Mouse (Mus musculus) urinary bladder, postnatal 25 days (tissue): ENCODE measurements around the gene Tigar.
A peak's percentile ranks its signal among the peaks of the same experiment; 100 is the strongest.

Experiments
- DNase-seq: peaks from one replicate; pipeline ENCODE4 v3.0.0; 2022; ENCODE audit warnings: low spot score

The Tigar gene

DNA sequence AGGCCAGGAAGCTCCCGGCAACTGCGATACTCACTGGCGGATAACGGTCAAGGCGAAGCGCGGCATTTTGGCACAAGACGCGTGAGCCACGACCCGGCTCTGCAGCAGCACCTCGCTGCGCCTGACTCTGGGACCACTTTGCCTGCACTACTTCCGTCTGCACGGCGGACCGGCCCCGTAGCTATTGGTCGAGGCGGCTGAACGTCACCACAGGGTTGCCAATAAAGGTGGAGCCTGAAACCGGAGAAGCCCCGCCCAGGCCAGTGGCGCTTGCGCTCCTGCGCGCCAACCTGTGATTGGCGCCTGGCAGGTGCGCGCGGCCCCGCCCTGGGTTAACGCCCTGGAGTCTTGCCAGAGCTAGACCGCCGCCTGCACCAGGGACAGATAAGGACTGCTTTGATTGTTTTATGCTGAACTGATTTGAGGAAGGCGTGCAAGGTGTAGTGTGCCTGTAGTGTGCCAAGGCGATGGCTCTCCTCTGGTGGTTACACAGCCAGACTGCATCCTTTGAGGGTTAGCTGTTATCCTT is at the start of gene Tigar:
Gene Tigar (minus strand): TSS at position 156 of the 529 bp plus-strand sequence.
- peak; percentile 89 for DNase-seq

DNA sequence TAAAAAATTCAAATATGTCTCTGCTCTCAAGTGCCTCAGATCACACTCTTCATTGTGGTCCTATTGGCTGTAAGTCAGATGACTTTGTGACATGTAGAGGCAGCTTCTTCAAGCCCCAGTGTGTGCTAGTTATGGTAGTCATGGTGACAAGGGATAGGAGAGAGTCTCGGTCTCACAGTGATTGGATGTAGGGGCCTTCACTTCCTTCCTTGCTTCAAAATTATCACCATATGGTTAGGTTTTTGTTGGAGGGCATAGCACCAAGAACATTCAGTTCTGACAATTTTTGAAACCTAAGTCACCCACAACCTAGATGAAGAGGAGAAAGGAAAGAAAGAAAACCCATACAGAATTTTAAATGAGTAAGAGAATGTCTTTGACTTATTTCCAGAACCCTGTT is 48.0 kb upstream of the Tigar start:
- DNase-seq, result no peak

DNA sequence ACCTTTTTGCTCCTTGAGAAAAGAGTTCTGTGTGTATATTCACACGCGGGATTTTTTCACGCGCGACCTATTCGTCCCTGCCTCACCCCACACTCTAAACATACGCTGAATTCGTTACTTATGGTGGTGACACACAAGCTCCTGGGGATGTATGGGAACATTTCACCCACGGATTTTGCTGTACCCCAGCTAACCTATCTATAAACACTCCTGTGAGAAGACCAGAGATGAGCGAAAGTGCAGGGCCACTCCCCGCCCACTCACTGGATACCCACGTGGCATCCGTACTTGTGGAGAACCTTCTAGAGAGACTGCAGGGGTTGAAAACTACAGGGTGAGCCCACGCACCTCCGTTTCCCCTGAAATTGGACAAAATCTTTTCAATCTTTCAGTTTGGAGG is 46.1 kb upstream of the Tigar start:
- no peak for DNase-seq

DNA sequence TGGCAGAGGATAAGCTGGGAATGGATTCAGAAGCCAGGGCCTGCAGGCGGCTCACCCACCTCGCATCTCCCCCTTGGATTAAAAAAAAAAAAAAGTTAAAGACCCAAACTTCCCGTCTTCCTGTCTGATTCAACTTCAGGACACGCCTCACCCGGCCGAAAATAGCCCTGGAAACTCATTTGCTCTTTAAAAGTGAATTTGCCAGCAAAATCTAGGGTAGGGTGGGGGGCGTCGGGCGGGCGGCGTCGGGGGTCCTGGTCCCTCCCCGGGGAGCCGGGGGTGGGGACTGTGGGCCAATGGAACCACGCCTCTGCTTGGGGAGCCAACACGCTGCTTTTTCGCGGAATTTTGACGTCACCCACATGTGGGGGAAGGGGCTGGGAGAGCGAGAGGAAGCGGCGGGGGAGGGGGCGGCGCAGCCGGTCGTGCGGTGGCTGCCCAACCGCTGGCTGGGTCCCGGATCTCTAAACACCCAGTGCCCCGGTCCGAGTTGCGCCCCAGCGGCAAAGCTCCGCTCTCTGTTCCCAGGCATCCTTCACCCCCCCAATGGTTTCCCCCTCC is 45.4 kb upstream of the Tigar start:
- peak; percentile 32 for DNase-seq

DNA sequence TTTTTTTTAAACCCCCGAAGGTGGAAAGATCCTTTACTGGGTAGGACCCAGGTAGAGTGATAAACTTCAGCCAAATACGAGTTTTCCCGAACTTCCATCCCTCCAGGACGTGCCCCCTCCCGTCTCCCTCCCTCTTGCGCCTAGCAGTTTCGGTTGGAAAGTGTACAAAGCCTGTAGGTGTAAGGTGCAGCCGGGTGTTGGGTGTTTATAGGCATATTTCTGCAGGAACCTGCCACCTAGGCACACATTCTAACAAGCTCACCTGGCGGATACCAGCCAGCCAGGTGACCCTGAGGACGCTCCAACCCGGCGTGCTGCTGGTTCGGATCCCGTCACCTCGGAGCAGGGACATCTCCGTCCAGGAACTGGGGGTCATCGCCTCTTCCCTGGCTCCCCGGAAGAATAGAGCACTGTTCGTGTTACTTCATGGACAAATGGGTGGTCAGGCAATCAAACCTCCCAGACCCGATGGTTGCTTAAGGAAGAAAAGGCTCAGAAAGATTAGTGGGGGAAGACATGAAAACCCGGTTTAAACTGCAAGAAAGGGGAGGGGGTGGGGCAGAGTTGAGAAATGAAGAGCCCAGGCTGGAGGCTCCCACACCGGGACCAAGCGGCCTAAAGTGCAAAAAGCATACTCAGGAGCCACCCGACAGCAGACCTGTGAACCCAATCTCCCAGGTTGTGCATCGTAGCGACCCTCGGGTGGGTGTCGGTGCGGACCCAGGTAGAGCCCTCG is 44.8 kb upstream of the Tigar start:
- DNase-seq, result no peak

DNA sequence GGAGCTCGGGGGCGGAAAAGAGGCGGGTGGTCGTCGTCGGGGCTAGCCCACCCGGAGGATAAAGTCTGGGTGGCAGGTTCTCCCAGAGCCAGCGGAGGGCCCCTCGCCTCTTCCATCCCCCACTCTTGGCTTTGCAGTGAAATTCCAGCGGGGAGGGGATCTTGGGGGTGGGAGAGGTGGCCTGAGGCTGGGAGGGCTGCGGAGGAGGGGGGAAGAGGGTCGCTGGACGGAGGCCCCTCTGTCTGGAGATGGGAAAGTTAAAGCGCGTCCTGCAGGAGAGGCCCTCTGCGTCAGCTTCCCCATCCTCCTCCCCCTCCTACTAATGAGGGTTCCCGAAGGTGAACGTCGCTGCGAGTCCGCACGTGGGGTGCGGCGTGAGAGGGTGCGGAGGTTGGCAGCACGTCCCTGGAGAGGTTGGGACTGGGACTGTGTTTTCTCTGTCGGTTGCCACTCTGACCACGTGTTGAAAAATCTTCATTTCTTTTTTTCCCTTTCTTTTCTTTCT is 44.0 kb upstream of the Tigar start:
- DNase-seq, result no peak

DNA sequence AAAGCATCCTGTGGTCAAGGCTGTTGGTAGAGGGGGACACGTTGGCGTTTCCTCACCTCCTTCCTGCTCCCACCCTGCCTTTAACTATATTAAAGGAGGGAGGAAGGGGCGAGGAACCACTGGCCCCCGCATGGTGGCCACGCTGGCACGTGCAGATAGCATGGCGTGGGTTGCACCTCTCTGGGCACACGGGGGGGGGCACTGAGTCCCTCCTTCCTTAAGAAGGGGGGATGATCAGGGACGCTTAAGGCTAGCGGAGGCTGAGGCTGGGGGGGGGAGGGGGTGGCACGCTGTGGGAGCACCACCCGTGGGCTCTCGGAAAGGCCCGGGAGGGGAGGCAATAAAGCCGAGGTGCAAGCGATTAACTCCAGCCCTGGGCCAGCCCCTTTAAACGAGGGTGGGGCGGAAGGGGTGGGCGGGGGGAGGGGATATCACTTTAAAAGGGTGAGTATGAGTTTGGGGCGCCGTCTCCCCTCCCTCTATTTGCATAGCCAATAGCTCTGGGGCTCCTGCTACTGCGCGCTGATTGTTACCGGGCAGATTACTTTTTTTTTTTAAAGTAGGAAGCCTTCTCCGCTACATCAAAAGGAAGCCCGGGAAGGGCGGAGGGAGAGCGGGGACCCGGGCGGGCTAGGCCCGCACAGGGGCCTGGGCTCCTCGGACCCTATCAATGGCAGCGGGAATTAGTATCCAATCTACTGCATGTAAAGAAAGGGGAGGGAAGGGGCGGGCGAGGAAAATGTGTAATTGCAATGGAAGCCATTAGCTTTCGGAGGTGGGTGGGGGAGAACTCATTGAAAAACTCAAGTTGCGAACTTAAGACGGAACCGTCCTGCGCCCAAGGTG is 43.0 kb upstream of the Tigar start, which contains the start of gene Ccnd2:
Gene Ccnd2 (minus strand): TSS at position 88 of the 846 bp plus-strand sequence.
- DNase-seq, result no peak

DNA sequence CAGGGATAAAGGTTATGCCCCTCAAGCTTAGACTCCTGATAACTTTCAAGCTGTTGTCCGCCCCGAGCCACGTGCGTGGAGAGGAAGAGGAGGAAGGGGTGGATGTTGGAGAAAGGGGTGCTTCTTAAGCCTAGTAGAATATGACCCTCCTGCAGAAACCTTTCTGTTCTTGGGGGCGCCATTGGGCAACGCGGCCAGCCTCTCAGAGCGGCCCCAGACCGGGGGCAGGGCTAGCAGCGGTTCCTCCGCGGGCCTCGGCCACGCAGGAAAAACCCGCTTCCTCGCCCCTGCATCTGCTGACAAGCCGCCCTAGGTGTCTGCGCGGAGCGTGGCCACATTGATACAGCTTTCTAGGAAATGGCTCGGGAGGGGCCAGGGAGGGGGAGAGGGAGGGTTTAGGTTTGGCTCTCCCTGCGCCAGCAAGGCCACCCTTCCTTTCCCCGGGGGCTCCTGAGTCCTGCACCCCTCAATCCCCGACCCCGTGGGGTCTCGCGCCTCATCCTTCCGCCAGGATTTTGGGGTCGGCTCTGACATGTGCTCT is 42.3 kb upstream of the Tigar start:
- peak; percentile 17 for DNase-seq

DNA sequence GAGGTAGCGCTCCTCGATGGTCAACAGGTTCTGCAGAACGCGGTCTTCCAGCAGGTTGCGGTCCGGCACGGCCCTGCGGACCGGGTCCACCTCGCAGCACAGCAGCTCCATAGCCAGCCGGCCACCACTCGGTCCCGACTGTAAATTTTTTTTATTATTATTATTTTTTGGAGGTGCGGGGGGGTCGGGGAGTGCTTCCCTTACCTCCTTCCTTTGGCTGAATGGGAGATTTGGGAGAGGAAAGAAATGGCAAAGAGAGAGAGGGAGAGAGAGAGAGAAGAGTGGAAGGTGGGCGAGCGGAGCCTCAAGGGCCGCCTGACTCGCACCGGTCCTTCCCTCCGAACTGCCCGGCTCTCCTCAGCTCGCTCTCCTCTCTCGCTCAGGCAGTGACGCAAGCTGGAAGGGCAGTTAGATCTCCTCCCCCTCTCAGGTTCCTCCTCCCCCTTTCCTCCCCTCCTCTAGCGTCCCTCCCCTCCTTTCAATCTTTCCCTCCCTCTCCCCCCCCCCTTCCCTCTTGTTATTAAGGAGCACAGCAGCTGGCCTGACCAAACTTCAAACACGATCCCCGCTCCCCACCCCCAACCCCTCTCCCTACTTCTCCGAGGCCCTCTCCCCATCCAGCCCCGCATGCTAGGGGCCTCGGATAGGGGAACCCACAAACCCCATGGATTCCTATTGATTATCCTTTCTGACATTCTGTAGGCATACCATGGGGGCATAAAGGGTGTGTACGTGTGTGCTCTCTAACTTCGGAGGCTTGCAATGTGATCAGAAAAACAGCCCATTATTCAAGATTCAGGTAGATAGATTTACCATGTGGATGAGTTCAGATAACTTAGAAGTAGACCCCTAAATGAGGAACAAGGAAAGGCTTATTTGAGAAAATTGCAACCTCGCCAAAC is 41.6 kb upstream of the Tigar start:
- DNase-seq, result peak; percentile 68

DNA sequence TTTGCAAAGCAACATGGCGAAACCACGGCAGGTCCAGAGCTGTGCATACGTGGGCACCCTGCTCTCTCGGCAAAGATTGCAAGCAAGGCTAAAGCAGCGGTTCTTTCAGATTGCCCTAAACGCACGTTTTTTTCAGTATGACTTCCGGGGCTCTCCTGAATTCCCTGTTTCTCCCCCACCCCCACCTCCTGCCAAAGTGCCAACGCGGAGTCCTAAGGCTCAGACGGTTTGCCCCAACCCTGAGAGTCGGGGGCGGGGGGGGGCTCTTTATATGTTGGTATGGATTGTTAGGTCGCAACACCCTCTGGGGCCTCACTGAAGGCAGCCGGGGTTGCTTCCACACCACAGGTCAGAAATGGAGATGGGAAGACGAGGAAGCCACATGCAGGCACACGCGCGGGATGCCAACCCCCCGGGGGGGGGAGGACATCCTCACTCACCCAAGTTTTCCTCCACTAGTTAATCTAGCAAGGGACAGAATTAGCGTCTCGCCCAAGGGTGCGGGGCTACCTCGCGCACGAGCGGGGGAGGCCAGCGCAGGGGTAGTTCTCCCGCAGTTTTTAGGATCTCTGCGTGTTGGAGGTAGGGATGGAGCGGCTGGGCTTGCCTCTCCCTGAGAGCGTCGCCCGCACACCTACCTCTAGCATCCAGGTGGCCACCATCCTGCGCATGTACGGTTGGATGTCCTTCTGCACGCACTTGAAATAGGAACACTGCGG is 40.7 kb upstream of the Tigar start:
- DNase-seq, result peak; percentile 25

DNA sequence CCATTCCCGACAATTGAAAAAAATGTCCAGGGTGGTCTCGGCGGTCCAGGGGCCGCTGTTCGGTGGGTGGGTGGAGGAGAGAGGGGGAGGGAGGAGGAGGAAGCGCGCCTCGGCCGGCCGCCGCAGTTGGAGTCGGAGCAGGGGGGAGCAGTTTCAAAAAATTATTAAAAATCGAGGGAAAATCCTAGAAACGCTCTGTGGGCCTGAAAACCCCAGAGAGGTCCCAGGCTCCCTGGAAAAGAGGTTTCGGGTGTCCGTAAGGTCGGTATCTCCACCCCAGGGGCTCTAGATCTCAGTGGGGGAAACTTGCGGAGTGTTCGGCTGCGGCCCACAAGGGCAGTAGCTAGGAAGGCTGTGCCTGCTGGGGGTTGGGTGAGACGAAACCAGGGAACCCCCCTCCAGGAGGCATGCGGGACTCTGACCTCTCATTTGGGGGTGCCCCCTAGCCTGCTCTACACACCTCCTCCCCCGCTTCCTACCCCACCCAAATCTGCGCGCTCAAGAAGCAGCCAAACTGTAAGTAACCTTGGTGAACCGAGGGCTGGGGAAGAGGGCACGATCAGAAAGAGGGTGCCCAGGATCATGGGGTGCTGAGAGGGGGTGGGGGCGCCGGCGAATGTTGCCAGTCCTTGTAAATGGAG is 40.1 kb upstream of the Tigar start:
- DNase-seq, result peak; percentile 30

DNA sequence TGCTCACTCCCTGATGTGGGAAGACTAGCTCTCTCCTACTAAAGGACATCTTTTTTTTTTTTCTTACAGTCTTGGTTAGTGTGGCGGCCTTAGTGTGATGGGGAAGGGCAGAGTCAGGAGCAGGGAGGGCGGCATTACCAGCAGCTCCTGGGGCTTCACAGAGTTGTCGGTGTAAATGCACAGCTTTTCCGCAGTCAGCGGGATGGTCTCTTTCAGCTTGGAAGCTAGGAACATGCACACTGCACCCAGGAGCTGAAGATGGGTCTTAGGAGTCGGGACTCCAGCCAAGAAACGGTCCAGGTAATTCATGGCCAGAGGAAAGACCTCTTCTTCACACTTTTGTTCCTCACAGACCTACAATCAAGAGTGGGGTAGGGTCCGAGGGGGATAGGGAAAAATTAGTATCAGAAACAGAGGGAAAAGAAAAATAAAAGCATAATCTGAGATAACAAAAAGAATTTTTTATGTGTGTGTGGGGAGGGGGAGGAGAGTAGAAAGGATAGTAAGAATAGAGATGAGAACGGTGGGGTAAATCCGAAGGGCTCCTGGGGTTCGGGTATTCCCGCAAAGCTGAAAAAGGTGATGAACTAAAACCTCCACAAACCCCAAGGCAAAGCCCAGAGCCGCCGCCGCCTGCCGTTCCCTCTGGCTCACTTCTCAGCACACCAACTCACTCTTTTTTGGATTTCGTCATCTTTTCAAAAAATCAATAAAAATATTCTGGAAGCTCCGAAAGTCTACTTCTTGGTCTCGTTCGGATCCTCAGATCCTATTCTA is 39.4 kb upstream of the Tigar start:
- DNase-seq, result no peak

DNA sequence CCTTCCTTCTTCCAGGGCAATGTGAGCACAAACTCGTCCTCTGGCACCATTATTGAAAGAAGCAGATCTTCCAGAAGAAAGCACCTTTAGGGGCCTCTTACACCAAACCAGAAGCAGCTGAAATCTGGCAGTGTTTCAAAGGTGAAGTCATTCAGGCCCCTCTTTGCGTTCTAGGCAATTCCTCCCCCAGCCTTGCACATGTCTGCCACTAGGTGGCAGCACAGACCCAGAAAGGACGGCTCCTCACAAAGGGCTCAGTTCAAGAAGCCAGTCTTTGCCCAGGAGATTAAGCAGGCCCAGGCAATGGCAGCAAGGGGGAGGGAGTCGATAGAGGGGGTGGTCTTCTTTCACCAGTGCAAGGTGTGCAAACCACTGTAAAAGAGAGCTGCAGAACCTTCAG is 38.3 kb upstream of the Tigar start:
- DNase-seq, result peak; percentile 79

DNA sequence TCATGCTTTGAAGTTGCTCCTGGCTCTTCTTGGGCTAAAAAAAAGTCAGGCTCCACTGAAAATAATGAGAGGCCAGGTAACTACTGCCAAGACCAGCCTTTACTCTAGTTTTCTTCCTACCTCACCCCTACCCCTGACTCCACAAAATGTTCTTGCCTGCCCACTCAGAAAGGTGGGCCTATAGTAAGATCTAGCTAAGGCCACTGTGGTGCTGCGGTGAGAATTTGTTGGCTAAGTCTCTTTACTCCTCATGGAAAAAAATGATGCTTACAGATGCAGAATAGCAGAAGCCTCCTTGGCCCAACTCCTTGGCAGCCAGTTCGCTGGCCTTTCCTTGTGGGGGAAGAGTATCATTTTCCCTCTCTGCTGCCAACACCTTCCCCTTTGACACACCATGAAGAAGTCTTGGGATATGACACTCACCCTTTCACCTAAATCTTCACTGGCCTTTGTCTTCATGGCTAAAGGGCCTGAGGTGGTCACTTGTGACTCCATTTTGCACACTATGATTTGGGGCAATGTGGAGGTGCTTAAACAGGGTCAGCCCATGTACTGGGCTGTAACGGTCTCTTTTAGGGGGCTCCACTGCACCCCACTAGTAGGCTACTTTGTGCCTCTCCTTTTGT is 37.1 kb upstream of the Tigar start:
- DNase-seq, result no peak

DNA sequence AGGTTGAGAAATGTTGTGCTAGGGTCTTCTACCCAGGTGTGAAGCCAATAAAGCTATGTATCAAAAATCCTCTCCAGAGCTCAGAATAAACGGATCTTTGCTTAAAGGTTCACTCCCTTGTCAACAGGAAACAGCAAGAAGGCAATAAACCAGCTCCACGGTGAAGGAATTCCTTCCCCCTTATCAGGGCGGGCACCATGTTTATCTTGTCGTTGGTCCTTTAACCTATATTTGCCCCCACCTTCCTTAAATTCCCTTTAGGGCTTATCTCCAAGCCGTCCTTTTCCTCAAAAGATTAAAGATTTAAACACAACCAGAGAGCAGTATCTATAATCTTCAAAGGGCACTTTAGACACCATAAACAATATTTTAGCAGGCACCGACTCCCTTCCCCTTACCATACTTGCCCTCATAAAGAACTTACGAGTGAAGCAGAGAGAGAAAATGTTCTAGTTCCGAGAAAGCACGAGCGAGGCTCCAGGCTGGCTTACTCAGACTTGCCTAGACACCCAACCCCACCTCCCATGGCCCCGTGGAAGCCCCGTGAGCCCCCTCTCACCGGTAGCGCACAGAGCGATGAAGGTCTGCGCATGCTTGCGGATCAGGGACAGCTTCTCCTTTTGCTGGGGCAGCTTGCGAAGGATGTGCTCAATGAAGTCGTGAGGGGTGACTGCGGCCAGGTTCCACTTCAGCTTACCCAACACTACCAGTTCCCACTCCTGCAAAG is 36.3 kb upstream of the Tigar start:
- no peak for DNase-seq

DNA sequence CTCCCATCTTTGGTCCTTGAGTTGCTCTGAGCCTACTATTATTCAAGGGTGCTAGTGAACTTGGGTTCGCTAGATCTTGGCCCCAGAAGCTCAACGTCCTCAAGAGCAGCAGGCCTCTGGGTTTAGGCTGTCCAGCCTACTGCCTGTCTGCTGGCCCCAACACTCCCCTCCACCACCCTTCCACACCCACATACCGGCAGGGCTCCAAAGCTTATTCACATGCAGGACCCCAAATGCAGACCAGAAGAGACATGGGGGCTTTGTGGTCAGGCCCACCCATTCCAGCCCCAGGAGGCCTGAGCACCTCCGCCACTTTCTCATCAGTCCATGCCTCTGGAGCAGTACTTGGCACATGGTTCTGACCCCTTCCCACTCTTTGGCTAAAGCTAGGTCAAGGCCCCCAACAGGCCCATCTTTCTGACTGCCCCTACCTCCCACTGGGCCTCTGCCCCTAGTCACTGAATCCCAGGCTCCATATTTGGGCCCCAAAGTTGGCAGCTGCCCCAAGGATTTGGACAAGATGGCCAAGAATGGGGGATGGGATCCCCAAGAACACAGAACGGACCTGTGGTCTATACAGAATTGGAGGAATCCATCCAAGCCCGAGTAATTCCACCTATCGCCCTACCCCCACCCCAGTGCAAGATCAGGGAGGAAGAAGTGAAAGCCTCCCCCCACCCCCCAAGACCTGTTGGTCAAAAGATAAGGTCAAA is 34.4 kb upstream of the Tigar start:
- no peak for DNase-seq

DNA sequence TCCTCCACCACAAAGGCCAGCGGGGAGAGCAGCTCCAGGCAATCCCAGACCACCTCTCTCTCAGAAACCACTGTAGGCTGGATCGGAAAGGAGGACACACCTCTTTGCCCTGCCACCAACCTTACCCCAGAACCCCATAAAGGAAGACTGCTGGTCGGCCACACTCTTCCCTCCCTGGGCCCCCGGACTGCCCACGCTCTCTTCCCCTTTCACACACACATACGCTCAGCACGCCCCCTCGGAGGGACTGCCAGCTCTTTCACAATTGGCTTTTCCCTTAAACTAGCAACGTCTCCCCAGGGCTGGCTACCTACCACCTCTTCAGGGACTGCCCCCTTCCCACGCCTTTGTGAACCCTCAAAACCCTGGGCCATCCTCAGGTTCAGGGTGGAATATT is 33.8 kb upstream of the Tigar start:
- no peak for DNase-seq
